Mouse (Mus musculus) liver, adult 10 weeks (tissue): ENCODE data around the gene Zscan29. TPM values are rescaled to one million over a fixed set of nuclear protein-coding genes. Genes with fewer than 3 reads are reported as not detected.

Source experiments
- polyA plus RNA-seq: library from polyadenylated mRNA; stranded (reverse); fragments of 350-450 nt; fragmentation: Illumina TruSeq; extraction: RNeasy Lipid Tissue Mini Kit (QIAGEN cat#74804); gene quantifications from one replicate; pipeline ENCODE4 v1.2.3, GENCODE M21; 2014; ENCODE audit warnings: low read depth, low replicate concordance

Gene Zscan29
- polyA plus RNA-seq = 9.5 TPM

GRCm38 (mm10) chr2:121170980-121171742 lies at the start of gene Zscan29:
Zscan29 (minus strand) TSS chr2:121171125.

GRCm38 (mm10) chr2:121170481-121170971 lies 399 bp downstream of the Zscan29 start, which contains the start of gene Tubgcp4:
Tubgcp4 (plus strand) TSS chr2:121170654.

DNA sequence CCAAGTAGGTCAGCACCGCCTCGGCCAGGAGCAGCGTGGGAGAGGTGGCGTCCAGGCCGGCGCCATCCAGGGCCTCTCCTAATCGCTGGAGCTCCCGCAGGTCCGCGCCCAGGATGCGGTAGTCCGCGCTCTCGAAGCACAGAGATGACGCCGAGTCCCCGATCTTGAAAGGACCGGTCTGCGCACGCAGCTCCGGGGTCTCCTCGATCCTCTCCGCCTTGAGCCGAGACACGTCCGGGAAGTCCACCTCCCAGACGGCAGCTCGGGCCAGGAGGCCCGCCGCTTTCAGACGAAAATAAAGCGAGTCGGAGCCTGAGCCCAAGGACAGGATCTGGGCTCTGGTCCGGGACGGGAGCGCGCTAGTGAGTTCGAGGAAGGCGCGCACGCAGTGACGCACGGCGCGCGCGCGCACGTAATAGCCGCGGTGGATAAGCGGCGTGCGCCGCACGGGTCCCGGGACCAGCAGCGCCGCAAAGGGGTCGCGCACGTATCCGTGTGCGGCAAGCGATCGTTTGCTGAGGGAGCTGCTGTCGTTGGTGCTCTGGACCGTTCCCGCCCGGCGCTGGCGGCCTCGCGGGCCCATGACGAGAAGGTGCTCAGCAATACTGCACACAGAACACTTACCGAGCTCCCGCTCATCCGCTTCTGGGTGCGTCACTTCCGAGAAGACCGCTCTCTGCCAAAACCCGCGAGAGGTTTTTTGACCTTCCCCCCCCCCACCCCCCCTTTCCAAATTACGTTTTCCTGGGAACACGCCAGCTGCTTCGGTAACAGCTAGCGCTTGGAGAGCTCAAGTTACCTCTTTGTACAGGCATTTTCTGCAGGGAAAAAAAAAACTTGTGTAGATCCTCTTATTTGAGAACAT lies 30.7 kb downstream of the Zscan29 start, which contains the start of the genes Adal and Lcmt2:
Gene Adal, plus strand, starts transcription at position 411 of the 865 bp plus-strand sequence.
Gene Lcmt2, minus strand, starts transcription at position 636 of the 865 bp plus-strand sequence.

GRCm38 (mm10) chr2:121109695-121110094 lies 61.2 kb downstream of the Zscan29 start, which contains the start of gene Tgm7:
Tgm7 (minus strand) TSS chr2:121109795.

Other genes starting within 250 kb of the Zscan29 start
- 14.3 TPM for gene Ubr1, start 200.4 kb downstream of the Zscan29 start, polyA plus RNA-seq
- 41.0 TPM for gene Tmem62, start 194.1 kb downstream of the Zscan29 start, polyA plus RNA-seq
- gene Ccndbp1, start 162.7 kb downstream of the Zscan29 start, polyA plus RNA-seq = 20.9 TPM
- not detected for gene Epb42, start 134.1 kb downstream of the Zscan29 start, polyA plus RNA-seq
- gene Tgm5, start 85.3 kb downstream of the Zscan29 start, polyA plus RNA-seq = not detected
- gene Tgm7, start 61.3 kb downstream of the Zscan29 start, polyA plus RNA-seq = not detected
- gene Adal, start 30.7 kb downstream of the Zscan29 start, polyA plus RNA-seq = 22.0 TPM
- gene Lcmt2, start 30.5 kb downstream of the Zscan29 start, polyA plus RNA-seq = 2.9 TPM
- 28.5 TPM for gene Tubgcp4, start 471 bp downstream of the Zscan29 start, polyA plus RNA-seq
- 2.2 TPM for gene Trp53bp1, start 100.3 kb upstream of the Zscan29 start, polyA plus RNA-seq
- not detected for gene Map1a, start 118.5 kb upstream of the Zscan29 start, polyA plus RNA-seq
- gene Ppip5k1, start 184.3 kb upstream of the Zscan29 start, polyA plus RNA-seq = 1.6 TPM
- not detected for gene Ckmt1, start 186.6 kb upstream of the Zscan29 start, polyA plus RNA-seq
- not detected for gene Strc, start 216.0 kb upstream of the Zscan29 start, polyA plus RNA-seq
- gene Pdia3, start 242.7 kb upstream of the Zscan29 start, polyA plus RNA-seq = 820 TPM
- 3.5 TPM for gene Catsper2, start 242.7 kb upstream of the Zscan29 start, polyA plus RNA-seq